Mouse (Mus musculus) embryo, embryonic 10 days (tissue): ENCODE data around the gene Olfr1371.

Experiments
- DNase-seq: peaks from one replicate; pipeline ENCODE4 v3.0.0-alpha.2; 2015; ENCODE audit warnings: low spot score

The Olfr1371 gene

DNA sequence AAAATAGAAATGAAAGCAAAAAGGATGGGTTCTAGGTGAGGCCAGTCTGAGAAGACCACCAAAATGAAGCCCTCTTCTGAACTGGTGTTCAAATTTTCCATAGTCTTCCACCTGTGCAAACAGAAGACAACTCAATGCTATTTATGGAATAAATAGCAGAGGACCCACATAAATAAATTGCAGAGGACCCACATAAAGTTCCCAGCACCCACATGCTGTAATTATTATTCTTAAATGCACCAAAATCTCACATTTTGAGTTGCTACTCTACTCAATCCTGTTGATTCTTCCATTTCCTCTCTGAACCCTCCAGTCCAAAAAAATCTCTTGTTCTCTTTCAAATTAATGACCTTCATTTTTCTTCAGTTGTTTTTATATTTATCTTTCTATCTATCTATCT, at the start of gene Olfr1371:
Gene Olfr1371 (minus strand): TSS at position 101 of the 400 bp plus-strand sequence.
- DNase-seq, result no peak

DNA sequence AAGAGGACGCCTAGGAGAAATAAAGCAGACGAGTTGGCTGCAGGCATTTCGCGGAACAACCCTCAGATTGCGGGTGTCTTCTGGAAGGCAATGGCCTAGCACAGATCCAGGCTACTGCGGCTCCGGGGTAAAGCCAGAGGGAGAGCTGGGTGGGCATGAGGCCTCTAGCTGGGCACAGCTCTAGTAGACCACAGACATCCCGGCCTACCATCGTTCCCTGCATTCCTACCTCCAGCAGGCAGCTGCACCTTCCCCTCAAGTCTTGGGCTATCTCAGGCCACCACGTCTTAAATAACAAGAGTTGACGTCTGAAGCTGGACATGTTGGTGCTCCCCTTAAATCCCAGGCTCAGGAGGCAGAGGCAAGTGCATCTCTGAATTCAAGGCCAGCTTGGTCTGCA, 48.6 kb upstream of the Olfr1371 start:
- no peak for DNase-seq

DNA sequence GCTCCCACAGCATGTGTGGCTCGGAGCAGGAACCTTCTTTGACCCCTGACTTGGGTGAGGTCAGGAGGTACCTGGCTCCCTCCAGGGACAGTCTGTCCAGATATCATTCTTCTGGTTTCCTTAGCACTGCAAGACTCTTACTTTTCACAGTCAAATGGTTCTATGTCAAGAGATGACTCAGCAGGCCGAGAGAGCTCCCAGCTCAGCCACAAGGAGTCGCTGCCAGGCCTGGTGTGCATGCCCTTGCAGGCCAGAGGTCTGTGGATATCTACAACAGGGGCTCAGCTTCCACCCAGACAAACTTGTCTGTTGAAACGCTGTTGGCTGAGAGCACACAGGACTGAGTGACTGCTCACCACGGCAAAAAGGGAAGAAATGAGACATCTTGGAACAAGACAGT, 48.1 kb upstream of the Olfr1371 start:
- DNase-seq, result peak; percentile 61

DNA sequence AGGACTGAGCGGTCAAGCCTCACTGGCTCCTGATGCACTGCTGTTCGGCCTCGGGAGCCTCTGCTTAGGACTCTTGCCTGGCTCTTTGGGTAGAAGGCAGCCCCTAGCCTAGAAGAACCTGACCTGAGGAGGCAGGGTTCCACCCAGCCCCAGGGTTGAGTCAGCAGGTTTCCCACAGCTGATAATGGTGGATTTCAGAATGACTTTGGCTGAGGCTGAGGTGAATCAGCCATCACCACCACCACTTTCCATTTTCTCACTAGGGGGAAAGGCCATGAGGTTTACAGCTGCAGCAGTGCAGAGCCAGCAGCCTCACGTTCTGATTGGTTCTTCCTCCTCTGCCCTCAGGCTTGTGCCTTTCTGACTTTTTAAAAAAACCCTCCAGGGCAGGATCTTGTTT, 47.1 kb upstream of the Olfr1371 start:
- no peak for DNase-seq

DNA sequence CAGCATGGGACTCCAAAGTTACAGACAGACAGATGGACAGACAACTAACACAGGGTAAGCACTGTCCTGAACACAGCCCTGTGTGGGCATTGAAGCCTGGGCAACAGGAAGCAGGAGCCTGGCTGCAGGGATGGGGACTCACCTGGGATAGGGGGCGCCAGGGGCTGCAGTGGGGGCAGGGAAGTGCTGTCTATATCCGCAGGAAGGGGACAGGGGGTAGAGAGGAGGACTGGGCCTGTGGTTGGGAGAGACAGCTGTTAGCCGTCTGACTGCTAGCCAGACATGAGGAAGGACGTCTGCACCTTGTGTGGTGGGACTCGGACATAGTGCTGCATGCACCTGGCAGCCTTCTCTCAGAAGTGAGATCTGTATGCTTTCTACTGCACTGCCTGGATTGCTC, 44.9 kb upstream of the Olfr1371 start:
- no peak for DNase-seq

DNA sequence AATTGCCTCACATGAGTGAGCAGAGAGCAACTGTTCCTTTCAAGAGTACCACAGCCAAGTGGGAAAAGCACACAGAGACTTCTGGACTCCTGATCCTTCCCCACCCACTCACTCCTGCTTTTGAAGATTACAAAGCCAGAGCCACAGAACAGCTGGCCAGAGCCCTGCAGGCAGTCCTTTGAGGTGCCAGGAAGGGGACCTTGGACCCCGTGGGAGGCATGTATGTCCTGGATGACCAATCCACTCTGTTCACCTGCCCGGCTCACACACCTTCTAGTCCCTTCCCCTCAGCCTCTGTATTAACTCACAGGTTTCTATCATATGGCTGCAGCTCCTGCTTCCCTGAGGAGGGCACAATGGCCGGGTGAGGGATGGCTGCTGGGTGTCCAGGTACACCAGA, 43.6 kb upstream of the Olfr1371 start:
- DNase-seq, result no peak

DNA sequence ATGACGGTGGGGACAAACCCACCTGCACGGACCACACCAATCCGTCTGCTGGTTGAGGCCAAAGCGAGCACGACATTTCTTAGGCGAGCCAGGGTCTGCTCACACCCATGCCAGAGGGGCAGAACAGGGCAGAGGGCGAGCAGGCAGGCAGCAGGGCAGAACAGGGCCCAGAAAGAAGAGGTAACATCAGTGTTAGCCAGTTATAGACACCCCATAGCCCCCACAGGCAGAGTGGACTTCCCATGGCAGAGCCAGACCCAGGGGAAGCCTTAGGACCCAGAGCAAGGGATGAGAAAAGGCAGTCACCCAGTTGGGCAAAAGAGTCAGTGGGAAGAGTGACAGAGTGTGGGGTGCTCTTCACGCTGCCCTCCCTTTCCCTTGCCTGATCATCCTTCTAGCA, 41.3 kb upstream of the Olfr1371 start:
- no peak for DNase-seq

DNA sequence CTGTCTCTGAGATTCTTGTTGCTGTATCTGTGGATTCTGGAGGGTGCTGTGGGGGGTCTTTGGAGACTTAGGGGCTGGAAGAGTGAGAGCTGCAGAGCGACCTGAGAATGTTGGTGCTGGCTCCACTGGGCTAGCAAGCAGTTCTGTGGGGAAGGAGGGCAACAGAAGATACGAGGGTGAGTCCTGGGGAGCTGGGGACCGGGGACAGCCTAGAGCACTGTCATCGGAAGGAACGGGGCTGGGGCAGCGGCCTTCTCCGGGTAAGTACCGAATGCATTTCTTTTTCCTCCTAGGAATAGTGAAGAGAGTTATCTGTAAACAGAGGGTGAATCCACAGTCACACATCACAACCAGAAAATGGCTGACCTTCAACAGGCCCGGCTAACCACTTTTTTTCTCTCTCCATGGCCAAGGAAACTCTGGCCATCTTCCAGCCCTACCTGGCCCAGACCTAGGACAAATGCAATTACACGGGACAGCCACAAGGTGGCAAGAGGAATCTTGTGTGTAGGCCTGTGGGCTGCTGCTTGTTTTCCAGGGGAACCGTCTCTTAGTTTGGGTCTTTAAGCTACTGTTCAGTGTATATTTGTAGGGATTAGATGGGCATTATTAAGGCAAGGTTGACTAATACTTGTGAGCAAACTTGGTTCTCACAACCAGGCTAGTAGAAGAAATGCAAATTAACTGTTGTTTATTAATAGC, 40.0 kb upstream of the Olfr1371 start:
- peak; percentile 86 for DNase-seq

DNA sequence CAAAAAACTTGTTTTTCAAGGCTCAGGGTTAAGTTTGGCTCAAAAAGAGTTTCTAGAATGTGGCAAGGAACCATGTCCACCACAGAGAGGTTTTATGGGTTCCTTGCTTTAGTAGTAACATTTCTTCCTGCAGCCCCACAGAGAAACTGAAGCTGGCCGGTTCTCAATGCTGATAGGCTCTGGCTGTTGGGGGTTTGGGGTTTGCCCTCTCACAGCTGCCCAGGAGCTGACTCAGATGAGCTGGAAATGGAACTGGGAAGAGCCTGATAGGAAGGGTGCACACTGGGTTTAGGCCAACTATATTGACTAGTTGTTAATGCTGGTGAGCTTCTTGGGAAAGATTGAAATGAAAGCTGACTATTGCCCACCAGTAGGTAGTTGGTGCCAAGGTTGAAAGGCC, 38.9 kb upstream of the Olfr1371 start:
- DNase-seq, result no peak

DNA sequence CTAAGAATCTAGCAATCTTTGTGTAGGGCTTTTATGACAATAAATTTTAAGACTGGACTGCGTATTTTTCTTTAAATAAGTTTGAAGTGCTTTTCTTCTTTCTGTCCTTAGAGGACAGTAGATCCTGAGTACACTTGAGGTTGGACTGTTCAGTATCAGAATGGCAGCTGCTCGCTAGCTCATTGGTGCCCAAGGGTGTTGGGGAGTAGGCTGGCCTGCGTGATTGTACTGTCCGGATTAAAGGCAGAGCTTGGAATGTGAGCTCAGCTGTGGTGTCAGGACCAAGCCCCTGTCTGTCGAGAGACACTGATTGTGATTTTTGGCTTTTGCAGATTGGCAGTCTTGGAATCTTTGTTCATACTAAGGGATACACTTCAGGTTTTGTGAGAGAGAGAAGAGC, 38.0 kb upstream of the Olfr1371 start:
- no peak for DNase-seq

DNA sequence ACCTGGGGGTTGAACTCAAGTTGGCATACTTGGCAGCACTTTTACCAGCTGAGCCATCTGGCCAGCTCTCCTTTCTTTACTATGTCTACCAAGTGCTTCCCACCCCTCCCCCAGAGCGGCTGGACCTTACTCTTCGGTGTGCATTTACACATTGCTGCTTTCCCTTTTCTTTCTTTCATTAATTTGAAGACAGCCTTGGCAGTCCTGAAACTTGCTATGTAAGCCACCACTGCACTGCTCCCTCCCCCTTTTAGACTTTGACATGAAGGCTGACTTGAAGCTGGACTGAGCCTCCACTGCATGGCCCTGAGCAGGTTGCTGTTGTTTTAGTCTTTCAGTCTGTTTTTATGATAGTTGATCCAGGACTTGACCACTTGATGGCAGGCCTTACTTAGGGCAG, 35.7 kb upstream of the Olfr1371 start:
- no peak for DNase-seq

DNA sequence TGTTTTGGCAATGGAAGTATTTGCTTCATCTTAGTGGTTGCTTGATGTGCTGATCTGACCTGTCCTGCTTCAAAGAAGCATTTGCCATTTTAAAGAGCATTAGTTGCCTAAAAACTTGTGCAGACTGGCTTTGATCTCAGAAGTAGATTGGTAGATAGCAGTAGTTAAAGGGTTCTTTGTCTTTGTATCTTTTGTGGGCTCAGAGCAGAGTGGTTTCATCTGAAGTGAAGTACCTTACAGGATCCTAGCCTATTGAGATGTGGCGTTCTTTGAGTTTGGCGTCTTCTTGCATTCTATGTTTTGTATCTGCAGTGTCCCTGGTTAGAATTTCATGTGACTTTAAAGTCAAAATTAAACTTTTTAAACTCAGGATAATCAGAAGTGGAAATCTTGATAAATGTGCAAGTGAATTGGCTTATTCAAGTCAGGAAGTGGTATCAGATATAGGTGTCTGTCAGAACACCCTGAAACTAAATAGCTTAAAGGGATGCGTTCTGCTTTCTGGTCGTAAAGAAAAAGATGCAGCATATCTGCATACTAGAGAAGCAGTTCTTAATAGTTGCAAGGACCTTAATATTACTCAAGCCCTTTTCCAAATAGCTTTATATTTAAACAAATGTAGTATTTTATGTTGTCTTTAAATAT, 27.2 kb upstream of the Olfr1371 start:
- no peak for DNase-seq

DNA sequence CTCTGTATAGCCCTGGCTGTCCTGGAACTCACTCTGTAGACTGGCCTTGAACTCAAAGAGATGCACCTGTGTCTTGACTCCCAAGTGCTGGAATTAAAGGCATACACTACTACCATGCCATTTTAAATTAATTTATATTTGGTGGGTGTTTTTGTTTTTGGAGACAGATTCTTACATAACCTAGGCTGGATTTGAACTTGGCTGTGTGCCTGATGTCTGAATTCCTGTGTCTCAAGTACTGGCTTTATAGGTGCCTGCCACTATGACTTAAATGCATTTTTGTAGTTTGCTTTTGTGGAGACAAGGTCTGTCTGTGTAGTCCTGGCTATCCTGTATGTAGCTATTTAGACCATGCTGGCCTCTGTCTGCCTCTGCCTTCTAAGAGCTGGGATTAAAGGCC, 20.7 kb upstream of the Olfr1371 start:
- DNase-seq, result no peak

DNA sequence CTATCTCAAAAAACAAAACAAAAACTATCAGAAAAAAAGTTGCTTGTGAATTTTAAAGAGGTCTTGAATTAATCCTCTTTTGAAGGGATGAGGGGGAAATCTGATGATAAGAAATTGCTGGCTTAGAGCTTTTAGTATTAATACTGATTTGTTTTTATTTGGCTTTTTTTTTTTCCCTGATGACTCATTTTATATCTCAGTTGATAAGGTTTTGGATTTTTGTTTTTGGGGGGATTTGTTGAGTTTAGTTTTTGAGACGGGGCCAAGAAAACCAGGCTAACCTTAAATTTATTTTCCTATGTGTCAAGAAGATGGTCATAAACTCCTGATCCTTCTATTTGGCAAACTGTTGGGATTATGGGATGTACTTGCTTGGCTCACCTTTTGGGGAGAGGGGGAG, 20.1 kb upstream of the Olfr1371 start:
- no peak for DNase-seq

DNA sequence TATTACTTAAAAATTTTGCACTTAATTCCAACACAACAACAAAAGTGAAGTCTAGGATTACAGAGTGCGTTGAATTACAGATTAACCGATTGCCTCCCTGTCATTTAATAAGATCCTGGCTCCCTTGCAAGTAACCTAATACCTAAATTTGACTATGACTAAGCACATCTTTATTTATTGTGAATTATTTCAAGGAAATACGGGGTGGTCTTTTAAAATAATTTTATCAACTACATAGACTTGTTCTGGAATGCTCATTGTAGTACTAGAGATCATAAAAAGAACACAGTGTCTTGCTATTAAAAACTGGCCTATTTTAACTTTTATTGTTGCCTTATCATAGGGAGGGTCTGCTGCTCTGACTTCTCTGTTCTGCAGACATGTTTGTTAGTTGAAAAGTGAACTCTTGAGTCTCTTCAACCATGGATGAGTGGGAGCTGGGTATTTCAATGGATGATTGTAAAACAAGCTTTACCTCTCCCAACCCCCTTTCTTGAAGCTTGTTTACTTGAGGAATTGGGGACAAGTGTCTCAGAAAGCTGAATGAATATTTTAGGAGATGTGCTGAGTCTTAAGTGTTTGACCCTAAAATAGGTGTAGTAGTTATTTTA, 19.4 kb upstream of the Olfr1371 start:
- no peak for DNase-seq

DNA sequence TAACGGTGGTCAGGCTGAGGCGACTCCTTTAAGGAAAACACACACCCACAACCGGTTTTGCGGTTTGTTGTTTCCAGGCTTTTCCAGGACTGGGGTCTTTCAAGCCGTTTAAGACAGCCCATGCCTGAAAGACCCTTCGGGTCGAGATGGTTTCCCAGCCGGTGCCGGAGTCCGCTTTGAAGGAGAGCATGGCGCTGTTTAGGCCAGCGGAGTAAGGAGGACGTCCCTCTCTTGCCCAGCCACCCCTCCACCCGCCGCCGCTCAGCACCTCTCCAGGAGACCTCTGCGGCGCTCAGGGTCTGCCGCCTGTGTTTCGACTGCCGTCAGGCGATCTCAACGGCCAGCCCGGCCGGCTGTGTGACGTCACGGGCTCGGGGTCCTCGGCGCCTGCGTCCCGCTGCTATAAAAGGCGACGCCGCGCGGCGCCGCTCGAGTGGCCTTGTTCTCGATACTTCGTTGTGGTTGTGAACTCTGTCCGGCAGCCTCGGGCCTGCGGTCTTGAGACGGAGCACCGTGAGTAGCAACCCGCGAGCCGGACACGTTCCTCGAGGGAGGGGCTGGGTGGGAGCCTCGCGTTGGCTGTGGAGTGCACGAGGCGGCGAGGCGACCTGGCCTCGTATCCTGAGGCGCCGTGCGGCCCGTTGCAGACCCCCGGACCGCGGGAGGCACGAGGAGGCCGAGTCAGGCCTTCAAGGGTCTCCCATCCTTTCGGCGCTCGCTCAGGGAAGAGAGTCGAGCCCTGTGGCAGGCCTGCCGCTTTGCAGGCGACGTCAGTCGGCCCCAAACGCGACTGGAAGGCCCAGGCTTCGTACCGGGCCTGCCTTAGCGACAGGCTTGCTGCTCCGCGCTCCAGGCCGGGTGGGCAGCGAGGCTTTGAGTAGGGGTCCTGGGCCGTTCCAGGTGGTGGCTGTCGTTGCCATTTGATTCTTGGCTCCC, 18.1 kb upstream of the Olfr1371 start, which contains the start of gene Skp1a:
Gene Skp1a (plus strand): TSS at position 390 of the 936 bp plus-strand sequence.
- DNase-seq, result peak; percentile 87

DNA sequence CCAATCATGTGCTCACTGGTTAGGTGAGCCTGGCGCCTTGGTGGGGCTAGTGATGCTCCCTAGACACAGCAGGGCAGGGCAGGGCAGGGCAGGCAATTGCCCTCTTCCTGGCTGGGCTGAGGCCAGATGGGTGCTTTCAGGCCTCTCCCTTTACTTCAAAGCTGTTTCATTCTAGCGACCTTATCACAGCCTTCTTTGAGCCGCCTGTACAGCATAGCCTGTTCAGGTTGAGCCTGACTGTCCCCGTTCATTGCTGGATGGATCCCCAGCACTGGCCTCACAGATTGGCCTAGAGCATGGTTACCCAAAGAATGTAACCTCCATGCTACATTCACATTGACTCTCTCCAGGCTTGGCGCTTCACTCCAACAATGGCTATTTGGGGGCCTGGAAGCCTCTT, 16.9 kb upstream of the Olfr1371 start:
- no peak for DNase-seq

DNA sequence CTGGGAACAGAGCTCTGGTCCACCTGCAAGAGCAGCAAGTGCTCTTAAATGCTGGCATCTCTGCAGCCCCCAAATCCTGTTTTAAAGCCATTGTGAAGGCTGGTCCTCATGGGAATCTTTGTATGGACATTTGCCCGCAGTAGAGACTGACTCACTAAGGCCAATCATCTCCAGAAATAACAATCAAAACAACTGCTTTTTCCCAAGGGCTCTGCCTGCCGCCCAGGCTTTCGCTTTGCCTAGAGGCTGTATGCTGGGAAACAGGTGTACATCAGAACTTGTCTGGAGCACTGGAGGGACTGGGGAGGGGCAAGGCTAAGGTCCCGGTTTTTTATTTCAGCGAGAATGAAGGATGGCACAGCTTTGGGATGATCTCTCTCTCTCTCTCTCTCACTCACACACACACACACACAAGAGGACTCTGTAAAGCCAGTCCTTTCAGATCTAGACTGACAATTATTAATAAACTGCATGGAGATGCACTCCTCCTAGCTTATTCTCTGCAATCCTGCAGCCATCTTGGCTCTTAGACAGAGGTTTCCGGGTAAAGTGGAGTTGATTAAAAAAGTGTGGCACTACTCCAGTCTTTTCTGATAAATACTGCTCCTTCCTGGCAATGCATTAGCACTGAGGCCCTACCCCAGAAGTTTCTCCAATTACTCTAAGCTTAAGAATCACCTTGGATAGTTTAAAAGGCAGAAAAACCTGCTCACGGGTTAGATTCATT, 15.1 kb upstream of the Olfr1371 start:
- no peak for DNase-seq

DNA sequence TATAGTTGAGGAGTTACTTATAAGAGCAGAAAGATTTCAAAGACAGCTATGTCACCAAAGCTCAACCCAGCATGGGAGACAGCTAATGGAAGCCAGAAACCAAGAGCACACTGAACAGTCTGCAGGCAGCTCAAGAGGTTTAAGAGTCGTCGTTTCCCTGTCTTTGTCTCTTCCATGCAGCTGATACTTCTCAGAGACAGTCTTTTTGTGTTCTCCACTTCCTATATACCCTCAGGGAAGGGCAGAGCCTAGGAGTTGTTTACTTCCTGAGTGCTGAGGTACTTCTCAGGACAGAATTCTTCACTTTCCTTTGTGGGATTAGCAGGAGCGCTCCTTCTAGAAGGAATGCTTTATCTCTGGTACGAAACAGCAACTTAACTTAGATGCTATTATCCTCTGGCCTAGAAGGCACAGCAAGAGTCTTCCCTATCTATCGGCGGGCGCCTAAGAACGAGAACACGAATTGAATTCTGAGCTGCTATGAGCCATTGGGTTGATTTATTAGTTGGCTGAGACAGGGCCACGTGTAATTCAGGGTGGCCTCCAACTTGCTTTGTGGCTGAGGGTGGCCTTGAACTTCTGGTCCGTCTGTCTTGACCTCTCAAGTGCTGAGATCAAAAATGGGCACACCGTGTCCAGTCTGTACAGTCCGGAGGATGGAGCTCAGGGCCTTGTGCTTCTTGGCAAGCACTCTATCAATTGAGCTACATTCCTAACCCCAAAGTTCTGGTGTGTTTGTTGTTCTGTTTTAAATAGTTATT, 13.9 kb upstream of the Olfr1371 start:
- no peak for DNase-seq

DNA sequence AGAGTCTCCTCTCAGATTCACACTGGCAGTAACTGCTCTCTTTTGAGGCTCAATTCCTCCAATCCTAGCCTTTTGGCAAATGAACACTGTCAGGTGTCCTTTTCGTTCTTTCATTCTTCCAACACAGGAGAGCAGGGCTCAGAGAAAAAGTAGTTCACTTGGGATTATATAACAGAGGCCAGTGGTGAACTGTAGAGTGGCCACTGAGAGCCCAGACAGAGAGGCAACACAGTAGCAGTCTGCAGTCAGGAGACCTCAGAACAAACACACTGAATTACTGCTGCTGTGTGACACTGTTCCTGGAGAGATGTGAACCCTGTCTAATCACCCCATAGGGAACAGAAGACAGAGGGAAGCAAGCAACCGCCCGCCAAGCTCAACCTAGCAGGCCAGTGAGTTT, 13.3 kb upstream of the Olfr1371 start:
- no peak for DNase-seq
